Mouse (Mus musculus) left cerebral cortex, postnatal 10 days (tissue): ENCODE data around the gene Zdhhc17. TPM values are rescaled to one million over a fixed set of nuclear protein-coding genes. Genes with fewer than 3 reads are reported as not detected.

Source experiments
- DNase-seq, 2 experiments: peaks; one replicate each; pipeline ENCODE4 v3.0.0; 2021 to 2022; ENCODE audit warnings: low spot score in 2 of 2, mixed read lengths in 1 of 2; ENCODE audit errors: extremely low spot score in 1 of 2
- intact Hi-C: fragments of 180-260 bp; cut with DNase I; formaldehyde crosslinking; loops from one replicate; pipeline ENCODE4 v1.15.1; 2025
- total RNA-seq, 2 experiments: library from RNA; stranded (reverse); gene quantifications; 2 replicates each; pipeline ENCODE4 v1.2.3; 2021

Gene Zdhhc17
- 10 to 100 TPM; 82.5 to 88.4 TPM for total RNA-seq

- intact Hi-C loops: loop anchor here (10.0 kb wide), 1 partner anchor 85 kb away; no protein-coding TSS in a partner anchor
- peak; percentile 81 to 92 for DNase-seq
Observed at GRCm38 (mm10) chr10:111009641-111010479, at the start of gene Zdhhc17. Gene Zdhhc17, minus strand, starts transcription at chr10:111010140.

- intact Hi-C loops: no loop called here
- no peak for DNase-seq
Observed at GRCm38 (mm10) chr10:111055770-111056169, 45.8 kb upstream of the Zdhhc17 start.

- intact Hi-C loops: no loop called here
- no peak for DNase-seq
Observed at GRCm38 (mm10) chr10:111051606-111052005, 41.7 kb upstream of the Zdhhc17 start.

- no peak for DNase-seq
- intact Hi-C loops: no loop called here
Observed at GRCm38 (mm10) chr10:111050511-111050910, 40.6 kb upstream of the Zdhhc17 start.

GRCm38 (mm10) chr10:111050061-111050460, 40.1 kb upstream of the Zdhhc17 start:
- DNase-seq: no peak
- intact Hi-C loops: no loop called here

- intact Hi-C loops: no loop called here
Observed at GRCm38 (mm10) chr10:111047895-111048294, 38.0 kb upstream of the Zdhhc17 start.

GRCm38 (mm10) chr10:111040078-111040656, 30.2 kb upstream of the Zdhhc17 start:
- intact Hi-C loops: no loop called here
- no peak for DNase-seq

More at GRCm38 (mm10) chr10:111047895-111048294, 38.0 kb upstream of the Zdhhc17 start:
- no peak for DNase-seq

GRCm38 (mm10) chr10:111036851-111037250, 26.9 kb upstream of the Zdhhc17 start:
- peak in 1 of 2 experiments; percentile 17 for DNase-seq
- intact Hi-C loops: no loop called here

- intact Hi-C loops: no loop called here
- DNase-seq: no peak
Observed at GRCm38 (mm10) chr10:111035134-111035533, 25.2 kb upstream of the Zdhhc17 start.

- intact Hi-C loops: no loop called here
- DNase-seq: peak; percentile 21 to 43
Observed at GRCm38 (mm10) chr10:111031511-111032365, 21.8 kb upstream of the Zdhhc17 start.

- no peak for DNase-seq
- intact Hi-C loops: no loop called here
Observed at GRCm38 (mm10) chr10:111030845-111031244, 20.9 kb upstream of the Zdhhc17 start.

- intact Hi-C loops: no loop called here
- no peak for DNase-seq
Observed at GRCm38 (mm10) chr10:111026106-111026505, 16.2 kb upstream of the Zdhhc17 start.

GRCm38 (mm10) chr10:111024746-111025145, 14.8 kb upstream of the Zdhhc17 start:
- DNase-seq: no peak
- intact Hi-C loops: no loop called here

- intact Hi-C loops: loop anchor here (10.0 kb wide), 1 partner anchor 80 kb away; no protein-coding TSS in a partner anchor
- DNase-seq: peak in 1 of 2 experiments; percentile 57
Observed at GRCm38 (mm10) chr10:111014476-111014875, 4.5 kb upstream of the Zdhhc17 start.

- intact Hi-C loops: loop anchor here (10.0 kb wide), 1 partner anchor 82 kb away; no protein-coding TSS in a partner anchor
- DNase-seq: no peak
Observed at GRCm38 (mm10) chr10:111013265-111013664, 3.3 kb upstream of the Zdhhc17 start.

- intact Hi-C loops: loop anchor here (10.0 kb wide), 1 partner anchor 82 kb away; no protein-coding TSS in a partner anchor
- no peak for DNase-seq
Observed at GRCm38 (mm10) chr10:111012496-111013038, 2.6 kb upstream of the Zdhhc17 start.

GRCm38 (mm10) chr10:111011226-111011765, 1.4 kb upstream of the Zdhhc17 start:
- intact Hi-C loops: loop anchor here (10.0 kb wide), 1 partner anchor 84 kb away; no protein-coding TSS in a partner anchor
- no peak for DNase-seq

GRCm38 (mm10) chr10:111010480-111011225, 713 bp upstream of the Zdhhc17 start:
- peak in 1 of 2 experiments; percentile 25 for DNase-seq

More at GRCm38 (mm10) chr10:111010480-111011225, 713 bp upstream of the Zdhhc17 start:
- intact Hi-C loops: loop anchor here (10.0 kb wide), 1 partner anchor 84 kb away; no protein-coding TSS in a partner anchor
